Mouse (Mus musculus) heart, adult 9 months (tissue): ENCODE results near the gene Gcm2.

Experiments used
- DNase-seq, 2 experiments: peaks; one replicate each; pipeline ENCODE4 v3.0.0; 2022; ENCODE audit warnings: low spot score in 2 of 2

Gene Gcm2

DNA sequence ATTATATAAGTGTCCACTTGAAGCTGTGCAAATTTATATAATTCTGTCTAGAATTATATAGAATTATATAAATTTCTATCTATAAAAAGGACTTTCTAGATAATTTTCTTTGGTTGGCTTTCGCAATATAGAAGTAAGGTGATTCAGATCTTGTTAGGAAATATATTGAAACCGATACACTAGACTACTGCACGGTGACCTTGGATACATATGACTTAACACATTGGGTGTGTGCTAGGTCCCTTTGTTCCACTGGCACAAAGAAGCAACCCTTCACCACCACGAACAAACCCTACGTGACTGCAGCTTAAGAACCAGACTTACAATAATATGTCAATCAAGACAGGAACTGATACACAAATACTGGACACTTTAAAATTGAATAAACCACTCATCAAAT is 31.0 kb downstream of the Gcm2 start:
- DNase-seq: no peak

DNA sequence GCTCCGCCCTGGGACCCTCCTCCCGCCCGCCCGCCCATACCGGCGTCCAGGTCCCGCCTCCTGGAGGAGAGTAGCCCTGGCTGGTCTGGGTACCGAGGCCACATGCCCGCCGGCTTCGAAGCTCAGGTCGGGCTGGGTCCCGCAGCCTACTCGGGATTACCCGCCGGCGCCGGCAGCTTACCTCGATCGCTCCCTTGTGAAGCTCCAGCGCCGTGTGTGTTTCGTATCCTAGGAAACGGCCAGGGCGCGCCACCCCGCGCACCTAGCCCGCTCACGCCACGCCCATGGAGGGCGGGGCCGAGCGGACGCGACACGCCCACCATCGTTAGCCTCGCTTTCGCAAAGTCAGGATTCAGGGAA is 31.4 kb downstream of the Gcm2 start, which contains the start of gene Mak:
TSS of gene Mak (minus strand) at position 286 of the 360 bp plus-strand sequence.
- DNase-seq: no peak

DNA sequence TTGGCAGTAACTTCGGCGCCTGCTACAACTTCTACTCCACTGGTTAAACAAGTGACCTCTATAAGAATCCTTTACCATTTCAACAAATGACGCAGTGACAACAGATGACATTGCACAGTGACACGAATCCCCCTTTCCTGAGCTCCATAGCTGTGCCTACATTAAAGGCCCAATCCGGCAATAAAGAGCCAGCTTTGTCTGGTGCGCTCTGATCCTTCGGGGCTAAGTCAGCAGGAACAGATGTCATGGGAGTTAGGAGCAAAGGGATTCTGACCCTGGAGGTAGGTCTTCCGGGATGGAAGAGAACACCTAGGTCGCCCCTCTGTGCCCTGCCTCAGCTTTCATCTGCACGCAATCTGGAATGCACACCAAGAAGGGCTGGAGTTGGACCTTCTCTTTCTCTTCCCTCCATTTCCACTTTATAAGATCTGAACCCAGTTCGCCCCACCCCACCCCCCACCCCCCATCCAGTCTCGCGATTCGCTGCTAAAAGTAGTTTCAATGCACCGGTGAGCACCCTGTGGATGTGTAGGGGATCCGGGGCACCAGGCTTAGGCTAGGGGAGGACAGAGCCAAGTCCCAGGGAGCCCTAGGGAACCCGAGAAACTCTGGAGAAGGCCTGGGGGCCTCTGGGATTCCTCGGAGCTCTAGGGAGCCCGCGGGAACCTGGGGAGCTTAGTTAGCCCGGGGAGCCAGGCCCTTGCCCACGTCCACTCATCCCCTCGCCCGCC is 32.0 kb downstream of the Gcm2 start:
- DNase-seq: no peak

DNA sequence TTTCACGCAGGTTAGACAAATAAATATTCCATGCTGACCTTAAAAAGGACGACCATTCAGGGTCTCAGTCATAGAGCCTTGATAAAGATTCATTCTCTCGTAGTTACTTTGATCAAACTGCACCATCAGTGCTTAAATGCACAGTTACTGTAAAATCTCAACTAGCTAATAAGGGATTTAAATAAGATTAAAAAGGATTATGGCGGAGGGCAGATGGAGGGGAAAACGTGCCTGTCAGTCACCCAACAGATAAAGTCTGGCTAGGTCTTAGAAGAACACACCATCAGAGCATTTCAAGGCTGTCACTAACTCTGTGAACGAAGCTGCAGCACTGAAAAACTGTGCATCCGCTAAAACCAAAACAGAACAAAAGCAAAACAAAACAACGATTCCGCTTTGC is 32.9 kb downstream of the Gcm2 start:
- DNase-seq: no peak

DNA sequence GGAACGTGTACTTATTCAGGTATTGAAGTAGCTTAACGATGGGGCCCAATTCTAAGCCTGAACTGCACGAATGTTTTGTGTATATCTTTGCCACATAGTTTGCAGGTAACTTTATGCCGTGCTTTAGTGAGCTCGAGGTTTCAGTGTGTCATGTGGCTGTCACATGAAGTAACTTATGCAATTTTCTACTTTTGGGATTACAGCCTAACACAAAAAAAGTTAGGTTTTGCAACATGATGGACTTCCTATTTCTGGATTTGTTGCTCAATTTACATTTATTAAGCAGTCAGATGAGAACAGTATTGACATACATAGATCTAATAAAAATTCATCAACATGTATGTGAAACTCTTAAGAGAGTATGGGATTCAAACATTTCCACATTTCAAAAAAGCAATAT is 37.0 kb downstream of the Gcm2 start:
- DNase-seq: no peak

DNA sequence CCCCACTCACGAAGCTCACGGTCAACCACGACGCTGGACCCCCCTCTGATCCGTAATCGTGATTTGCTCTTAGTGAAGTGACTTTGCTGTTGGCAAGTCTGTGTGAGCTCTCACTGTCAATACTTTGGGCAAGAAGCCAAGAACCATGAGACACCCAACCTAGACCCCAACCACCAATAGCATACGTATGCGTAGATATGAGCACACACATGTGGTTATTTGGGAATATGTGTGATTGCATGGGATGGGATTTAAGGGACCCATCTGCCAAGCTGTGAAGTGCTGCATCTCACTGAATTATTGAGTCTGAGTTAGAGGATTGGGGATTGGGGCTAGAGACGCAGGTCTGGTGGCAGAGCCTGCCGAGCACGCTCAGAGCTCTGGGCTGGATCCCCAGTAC is 39.2 kb downstream of the Gcm2 start:
- DNase-seq: no peak

DNA sequence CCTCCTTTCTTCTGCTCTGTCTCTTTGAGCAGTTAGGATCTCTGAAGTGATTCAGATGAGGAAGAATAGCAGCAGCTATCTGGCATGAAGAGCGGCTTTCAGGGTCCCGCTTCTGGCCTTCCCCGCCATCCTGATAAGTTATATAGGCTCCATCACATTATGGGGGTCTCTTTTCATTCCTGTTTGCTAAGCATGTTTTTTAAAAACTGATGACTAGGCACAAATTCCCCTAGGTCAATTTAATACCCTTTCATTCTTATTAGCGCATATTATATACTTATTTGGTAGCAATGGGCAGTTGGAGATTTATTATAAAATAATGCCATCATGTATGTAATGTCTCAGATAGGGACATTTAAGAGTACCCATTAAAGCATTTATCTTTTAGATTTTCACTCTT is 43.2 kb downstream of the Gcm2 start:
- DNase-seq: no peak

DNA sequence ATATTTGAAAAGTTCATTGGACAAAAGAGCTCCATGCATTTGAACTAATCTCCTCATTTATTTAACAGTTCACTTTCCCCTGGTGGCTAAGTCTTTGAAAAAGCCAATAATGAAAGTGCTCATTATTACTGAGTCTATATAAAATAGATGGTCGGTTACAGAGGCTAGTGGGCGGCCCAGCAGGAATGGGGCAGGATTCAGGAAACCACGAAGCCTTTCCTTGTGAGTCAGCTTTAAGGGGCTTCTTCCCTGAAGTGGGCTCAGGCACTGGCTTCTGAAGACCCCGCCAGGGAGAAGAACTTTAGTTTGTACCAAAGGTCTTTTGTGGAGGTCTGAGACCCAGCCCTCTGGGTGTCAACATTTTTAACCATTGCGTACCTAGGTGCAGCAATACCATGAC is 58.9 kb downstream of the Gcm2 start:
- DNase-seq: no peak
